Mouse (Mus musculus) lung, postnatal 0 days (tissue): ENCODE data around the gene Arrdc3.

Experiments used
- CTCF ChIP-seq: IDR thresholded peaks from 2 replicates; pipeline ENCODE4 v1.5.1; 2016; ENCODE audit warnings: antibody characterized with exemption, mild to moderate bottlenecking
- EP300 ChIP-seq: IDR thresholded peaks from 2 replicates; pipeline ENCODE4 v1.6.1; 2016; ENCODE audit warnings: antibody characterized with exemption, mild to moderate bottlenecking, control low read depth

GRCm38 (mm10) chr13:80862215-80862614 lies 21.0 kb upstream of the Arrdc3 start:
- TF ChIP-seq CTCF (peak; percentile 85), EP300 (no peak)
